ENCODE assay signal across 7 mouse cellular contexts in genomic region chr5:150260054-150260386, GRCm38 (mm10).
DNase-seq lines count a peak whose midpoint lies in the region; ATAC-seq and TF ChIP-seq lines count a peak whose summit lies in the region.

No protein-coding gene starts in this region.

- H3K9me3 ChIP-seq in lung, embryonic 14.5 days (ENCODE audit: low read depth, low read length) = no peaks in the 10 kb centered on the region
- no peaks in the 10 kb centered on the region for H3K9me3 ChIP-seq in forebrain, embryonic 15.5 days
- H3K9me3 ChIP-seq in limb, embryonic 14.5 days (ENCODE audit: control insufficient read depth, low read length) = no peaks in the 10 kb centered on the region

- H3K4me2 ChIP-seq in lung, embryonic 14.5 days = peak overlapping the region; percentile 81
- peak overlapping the region; percentile 77 for H3K4me2 ChIP-seq in forebrain, embryonic 15.5 days (replicated peaks)
- peak overlapping the region; percentile 85 for H3K4me2 ChIP-seq in limb, embryonic 14.5 days (replicated peaks; ENCODE audit: low read depth, low read length, severe bottlenecking)

- H3K27me3 ChIP-seq in lung, embryonic 14.5 days (ENCODE audit: insufficient read depth, low read length) = no peaks in the 10 kb centered on the region
- no peaks in the 10 kb centered on the region for H3K27me3 ChIP-seq in forebrain, embryonic 15.5 days
- no peaks in the 10 kb centered on the region for H3K27me3 ChIP-seq in limb, embryonic 14.5 days (ENCODE audit: control insufficient read depth, insufficient read depth, low read length)
- H3K27me3 ChIP-seq in small intestine, adult 2 months (ENCODE audit: control insufficient read depth, insufficient read depth, low read length) = no peaks in the 10 kb centered on the region

- H3K36me3 ChIP-seq in lung, embryonic 14.5 days (ENCODE audit: insufficient read depth) = no peaks in the 10 kb centered on the region
- no peaks in the 10 kb centered on the region for H3K36me3 ChIP-seq in forebrain, embryonic 15.5 days
- no peaks in the 10 kb centered on the region for H3K36me3 ChIP-seq in limb, embryonic 14.5 days (ENCODE audit: control insufficient read depth, insufficient read depth, low read length)
- H3K36me3 ChIP-seq in small intestine, adult 2 months (ENCODE audit: control insufficient read depth, insufficient read depth, low read length) = no peaks in the 10 kb centered on the region

- no peak for DNase-seq in lung, embryonic 14.5 days
- no peak for DNase-seq in lung, postnatal 4 days
- DNase-seq in limb, embryonic 14.5 days (ENCODE audit: low spot score) = no peak
- no peak for DNase-seq in spleen, postnatal 4 days (ENCODE audit: low spot score in 2 of 2)
- DNase-seq in cerebellum, postnatal 10 days = no peak

- TF ChIP-seq POLR2A in limb, embryonic 14.5 days (IDR thresholded peaks at IDR 0.05; ENCODE audit: borderline replicate concordance, extremely low read depth, insufficient read depth, insufficient read length) = no peak
- TF ChIP-seq POLR2A in small intestine, adult 2 months (IDR thresholded peaks at IDR 0.05; ENCODE audit: low read depth, low read length) = no peak

- no peak overlapping the region; the same call in 1 of the 2 replicates for H3K27ac ChIP-seq in lung, embryonic 14.5 days (ENCODE audit: low read depth)
- H3K27ac ChIP-seq in forebrain, embryonic 15.5 days (replicated peaks) = peak overlapping the region; percentile 97
- peak overlapping the region; percentile 5; the same call in 1 of the 2 replicates for H3K27ac ChIP-seq in limb, embryonic 14.5 days (replicated peaks; ENCODE audit: low read depth, low read length)
- no peak overlapping the region for H3K27ac ChIP-seq in small intestine, adult 2 months (ENCODE audit: insufficient read depth, low read depth, low read length)

- 0 out of 2 replicates have a peak, but pooled peaks have one; percentile 3 for ATAC-seq in lung, embryonic 14.5 days (ENCODE audit: insufficient read depth)
- ATAC-seq in forebrain, embryonic 15.5 days (replicated peaks) = peak; percentile 38
- ATAC-seq in limb, embryonic 14.5 days (ENCODE audit: low FRiP score, low read depth) = peak; percentile 13; the same call in 1 of the 2 replicates

- WGBS in lung, embryonic 14.5 days = 24% methylated on average over 9 of the region's 9 CpGs
- WGBS in forebrain, embryonic 15.5 days = 20% methylated on average over 9 of the region's 9 CpGs
- WGBS in limb, embryonic 14.5 days = 33% methylated on average over 9 of the region's 9 CpGs
- 41% methylated on average over 9 of the region's 9 CpGs for WGBS in small intestine, adult 2 months

- H3K4me1 ChIP-seq in lung, embryonic 14.5 days (ENCODE audit: insufficient read depth) = no peaks in the 10 kb centered on the region
- H3K4me1 ChIP-seq in forebrain, embryonic 15.5 days = peaks cover 27% of the 10 kb centered on the region
- peaks cover 6% of the 10 kb centered on the region; the same call in 1 of the 2 replicates for H3K4me1 ChIP-seq in limb, embryonic 14.5 days (ENCODE audit: control insufficient read depth, insufficient read depth, low read length)
- H3K4me1 ChIP-seq in small intestine, adult 2 months (ENCODE audit: control insufficient read depth, insufficient read depth, insufficient read length, low read length) = peaks cover 9% of the 10 kb centered on the region

- no peak for TF ChIP-seq CTCF in lung, embryonic 14.5 days (IDR thresholded peaks at IDR 0.05; ENCODE audit: low read depth)
- no peak for TF ChIP-seq CTCF in small intestine, adult 2 months (IDR thresholded peaks at IDR 0.05; ENCODE audit: extremely low read depth, insufficient read length, insufficient replicate concordance, low read depth, low read length)

- H3K9ac ChIP-seq in lung, embryonic 14.5 days = peak overlapping the region; percentile 44; the same call in 1 of the 2 replicates
- H3K9ac ChIP-seq in forebrain, embryonic 15.5 days (replicated peaks) = peak overlapping the region; percentile 74
- peak overlapping the region; percentile 53 for H3K9ac ChIP-seq in limb, embryonic 14.5 days (ENCODE audit: low read depth, low read length, severe bottlenecking)

- H3K4me3 ChIP-seq in lung, embryonic 14.5 days (ENCODE audit: low read depth, low read length) = peak overlapping the region; percentile 40
- H3K4me3 ChIP-seq in forebrain, embryonic 15.5 days = peak overlapping the region; percentile 61
- peak overlapping the region; percentile 46 for H3K4me3 ChIP-seq in limb, embryonic 14.5 days (replicated peaks; ENCODE audit: low read length)
- peak overlapping the region; percentile 62 for H3K4me3 ChIP-seq in small intestine, adult 2 months (ENCODE audit: low read depth, low read length)

Comparison
In these comparisons a context has a peak if more than half of its experiments do, and no peak if none do; other contexts are left out.
1. H3K27ac ChIP-seq: peak in forebrain, embryonic 15.5 days (single experiment) and limb, embryonic 14.5 days (single experiment); none in lung, embryonic 14.5 days (single experiment) and small intestine, adult 2 months (single experiment).
2. Peak in every context shown above with its lines, with median percentiles within 50 percentile points of each other: ATAC-seq, H3K4me2 ChIP-seq, H3K4me3 ChIP-seq and H3K9ac ChIP-seq.